Mouse (Mus musculus) E14TG2a.4 (cell line): ENCODE data around the gene Olfr452.

Experiments used
- CTCF ChIP-seq: conservative IDR thresholded peaks from 2 replicates; pipeline ENCODE4 v1.5.1; 2014; ENCODE audit warnings: low read length
- NANOG ChIP-seq: IDR thresholded peaks from 2 replicates; pipeline ENCODE4 v1.6.1; 2014; ENCODE audit warnings: borderline replicate concordance, low read length, mixed read lengths
- POU5F1 ChIP-seq: IDR thresholded peaks from 2 replicates; pipeline ENCODE4 v1.6.1; 2014; ENCODE audit warnings: low read length, borderline replicate concordance

DNA sequence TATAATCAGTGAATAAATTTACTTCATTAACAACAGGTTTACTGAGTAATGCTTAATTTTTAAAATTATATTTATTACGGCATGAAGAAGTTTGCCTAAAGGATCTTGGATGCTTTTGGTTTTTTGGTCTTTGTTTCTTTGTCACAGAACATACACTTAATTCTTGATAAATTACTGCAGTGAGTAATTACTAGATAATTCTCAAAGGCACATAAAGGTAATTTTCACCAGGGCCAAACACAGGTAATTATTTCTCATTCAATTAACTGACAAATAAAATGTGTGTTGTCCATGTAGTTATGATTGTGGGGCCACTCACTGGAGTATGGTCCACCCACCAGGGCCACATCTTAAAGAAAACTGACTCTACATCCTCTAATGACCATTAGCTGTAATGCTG lies 45.8 kb upstream of the Olfr452 start, which contains the start of gene Olfr453:
- TF ChIP-seq CTCF (no peak), NANOG (no peak), POU5F1 (no peak)
